Mouse (Mus musculus): ENCODE measurements around the gene Coro1b.

Coro1b gene

DNA sequence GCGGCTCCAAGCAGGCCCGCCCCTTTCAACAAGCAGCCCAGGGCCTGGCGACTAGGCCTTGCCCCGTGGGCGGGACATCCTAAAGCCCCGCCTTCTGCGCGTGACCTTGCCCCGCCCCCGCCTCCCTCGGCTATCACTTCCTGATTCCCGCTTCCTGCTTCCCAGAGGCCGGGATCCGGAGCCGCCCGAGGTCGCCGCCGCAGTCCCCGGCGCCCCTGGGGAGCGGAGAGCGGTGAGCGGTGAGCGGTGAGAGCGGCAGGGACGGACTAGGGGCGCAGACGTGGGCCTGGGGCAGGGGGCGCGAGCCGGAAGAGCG is at the start of gene Coro1b:
TSS of gene Coro1b (plus strand) at position 129 of the 316 bp plus-strand sequence.
- DNase-seq (ENCODE audit: low spot score in 2 of 2) = peak; percentile 94 to 98

DNA sequence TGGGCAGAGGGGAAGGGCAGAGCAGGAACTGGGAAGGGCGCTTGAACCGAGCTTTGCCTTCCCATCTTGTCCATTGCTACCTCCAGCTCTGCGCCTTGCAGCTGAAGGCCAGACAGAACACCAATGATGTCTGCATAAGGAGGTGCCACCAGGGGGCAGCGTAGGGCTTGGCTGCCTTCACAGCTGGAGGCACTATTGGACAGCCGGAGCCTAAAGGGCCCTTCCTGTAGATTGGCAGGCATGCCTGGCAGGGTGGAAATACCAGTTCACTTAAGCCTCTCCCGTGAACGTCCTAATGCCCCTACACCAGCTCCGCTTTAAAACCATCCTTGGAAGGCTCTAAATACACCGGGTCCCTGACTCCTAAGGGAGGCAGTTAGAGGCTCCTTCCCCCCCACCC is 49.4 kb upstream of the Coro1b start:
- peak; percentile 96 to 99 for DNase-seq (ENCODE audit: low spot score in 2 of 2)

DNA sequence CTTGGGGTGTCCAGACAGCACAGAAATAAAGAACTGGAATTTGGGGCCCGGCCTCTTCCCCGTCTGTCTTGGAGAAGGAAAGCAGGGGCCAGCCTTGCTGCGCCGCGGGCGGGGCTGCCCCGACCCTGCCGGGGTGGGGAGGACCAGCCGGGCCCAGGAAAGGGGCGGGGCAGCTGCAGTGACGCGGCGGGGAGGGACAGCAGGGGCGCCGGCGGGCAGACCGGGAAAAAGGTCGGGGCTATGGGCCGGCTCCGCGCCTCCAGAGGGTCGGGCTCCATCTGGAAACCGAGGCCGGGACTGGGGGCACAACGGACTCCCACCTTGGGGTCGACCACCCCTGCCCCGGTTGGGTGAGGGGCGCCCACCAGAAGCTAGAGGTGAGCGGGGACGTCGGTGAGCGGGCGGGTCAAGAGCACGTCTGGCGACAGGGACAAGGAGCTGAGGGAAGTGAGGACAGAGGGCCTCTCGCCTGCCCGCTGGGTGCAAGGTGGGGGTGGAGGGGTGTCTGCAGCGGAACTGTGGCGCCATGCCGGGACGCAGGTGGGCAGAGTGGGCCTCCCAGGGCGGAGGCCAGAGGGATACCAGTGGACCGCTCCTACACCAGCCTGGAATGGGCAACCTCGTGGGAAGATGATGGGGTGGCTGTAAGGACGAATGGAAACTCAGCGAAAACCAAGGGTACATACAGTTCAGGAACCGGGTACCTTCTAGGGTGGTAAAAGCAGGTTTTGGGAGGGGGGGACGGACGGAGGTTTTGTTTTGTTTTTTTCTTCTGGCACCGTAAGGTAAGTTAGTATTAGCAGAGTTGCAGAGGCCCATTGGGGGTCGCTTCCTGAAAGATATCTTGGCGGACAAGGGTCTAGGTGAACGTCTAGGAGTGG is 48.3 kb upstream of the Coro1b start, which contains the start of gene Pitpnm1:
TSS of gene Pitpnm1 (plus strand) at position 162 of the 881 bp plus-strand sequence.
- peak; percentile 85 to 93 for DNase-seq (ENCODE audit: low spot score in 2 of 2)

DNA sequence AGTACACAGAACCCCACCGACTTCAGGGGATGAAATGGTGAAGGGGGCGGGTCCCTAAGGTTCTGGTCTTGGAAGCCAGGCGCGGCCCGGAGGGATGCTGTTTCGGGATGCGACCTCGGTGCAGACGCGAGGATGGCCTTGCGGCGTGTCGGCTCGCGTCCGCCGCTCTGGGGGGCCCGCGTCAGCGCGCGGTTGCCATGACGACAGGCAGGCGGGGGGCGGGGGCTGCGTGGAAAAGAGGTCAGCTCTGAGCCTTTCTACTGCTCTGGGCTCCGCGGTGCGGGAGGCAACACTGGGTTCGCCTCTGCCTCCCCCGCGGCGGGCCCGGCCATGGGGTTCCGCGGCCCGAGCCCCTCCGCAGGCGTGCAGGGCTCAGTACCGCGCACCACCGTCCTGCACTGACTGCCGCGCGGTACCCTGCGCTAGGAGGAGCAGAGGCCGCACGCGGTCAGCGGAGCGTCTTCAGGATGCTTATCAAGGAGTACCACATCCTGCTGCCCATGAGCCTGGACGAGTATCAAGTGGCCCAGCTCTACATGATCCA is 47.6 kb upstream of the Coro1b start:
- DNase-seq (ENCODE audit: low spot score in 2 of 2) = peak in 1 of 2 experiments; percentile 73

DNA sequence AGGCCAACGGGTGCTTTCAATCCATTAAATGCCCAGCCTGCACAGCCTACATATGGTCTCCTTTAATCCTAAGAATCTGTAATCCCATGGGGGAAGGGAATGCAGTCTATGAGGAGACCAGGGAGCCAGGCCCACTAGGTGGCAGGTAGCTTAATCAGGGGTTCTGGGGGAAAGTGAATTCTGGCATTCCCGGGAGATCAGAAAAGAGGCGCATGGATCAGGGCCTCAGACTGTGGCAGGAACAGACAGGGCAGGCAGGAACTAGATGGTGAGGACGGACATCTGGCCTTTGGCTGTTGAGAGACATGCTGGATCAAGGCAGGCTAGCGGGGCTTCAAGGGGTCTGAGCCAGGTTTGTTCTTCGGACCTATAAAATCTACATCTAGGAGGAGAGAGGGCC is 47.0 kb upstream of the Coro1b start:
- no peak for DNase-seq (ENCODE audit: low spot score in 2 of 2)

GRCm38 (mm10) chr19:4102049-4102448 is 46.4 kb upstream of the Coro1b start:
- DNase-seq (ENCODE audit: low spot score in 2 of 2) = no peak

GRCm38 (mm10) chr19:4102626-4103025 is 45.8 kb upstream of the Coro1b start:
- no peak for DNase-seq (ENCODE audit: low spot score in 2 of 2)

GRCm38 (mm10) chr19:4103294-4103693 is 45.1 kb upstream of the Coro1b start:
- DNase-seq (ENCODE audit: low spot score in 2 of 2) = no peak

DNA sequence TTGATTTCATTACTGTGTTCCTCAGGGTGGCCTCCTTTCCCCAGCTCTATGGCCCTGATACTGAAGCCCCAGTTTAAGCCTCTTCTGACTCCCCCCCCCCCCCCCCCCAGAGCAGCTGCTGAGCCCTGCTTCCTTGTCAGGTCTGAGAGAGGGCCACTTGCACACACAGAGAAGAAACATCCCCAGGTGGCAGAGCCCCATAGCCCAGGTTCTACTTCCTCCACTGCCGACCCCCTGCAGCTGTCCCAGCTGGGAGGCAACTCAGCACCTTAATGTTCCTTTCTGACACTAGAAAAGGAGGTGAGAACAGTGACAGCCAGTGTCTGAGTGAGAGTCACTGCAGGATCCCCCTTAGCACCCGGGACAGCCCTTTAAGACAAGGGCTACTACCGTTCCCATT is 44.6 kb upstream of the Coro1b start:
- DNase-seq (ENCODE audit: low spot score in 2 of 2) = no peak

GRCm38 (mm10) chr19:4104675-4105194 is 43.7 kb upstream of the Coro1b start:
- DNase-seq (ENCODE audit: low spot score in 2 of 2) = no peak

DNA sequence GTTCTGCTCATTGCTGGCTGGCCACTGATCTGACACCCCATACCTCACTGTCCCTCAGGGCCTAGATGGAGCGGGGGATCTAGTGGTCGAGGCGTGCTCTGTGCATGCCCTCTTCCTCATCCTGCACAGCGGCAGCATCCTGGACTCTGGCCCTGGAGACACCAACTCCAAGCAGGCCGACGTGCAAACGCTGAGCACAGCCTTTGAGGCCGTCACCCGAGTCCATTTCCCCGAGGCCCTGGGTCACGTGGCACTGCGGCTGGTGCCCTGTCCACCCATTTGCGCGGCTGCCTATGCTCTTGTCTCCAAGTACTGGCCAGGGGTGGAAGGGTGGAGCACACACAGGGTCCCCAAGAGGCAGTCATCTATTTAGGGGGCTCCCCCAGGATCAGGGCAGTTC is 41.8 kb upstream of the Coro1b start:
- DNase-seq (ENCODE audit: low spot score in 2 of 2) = peak in 1 of 2 experiments; percentile 60

DNA sequence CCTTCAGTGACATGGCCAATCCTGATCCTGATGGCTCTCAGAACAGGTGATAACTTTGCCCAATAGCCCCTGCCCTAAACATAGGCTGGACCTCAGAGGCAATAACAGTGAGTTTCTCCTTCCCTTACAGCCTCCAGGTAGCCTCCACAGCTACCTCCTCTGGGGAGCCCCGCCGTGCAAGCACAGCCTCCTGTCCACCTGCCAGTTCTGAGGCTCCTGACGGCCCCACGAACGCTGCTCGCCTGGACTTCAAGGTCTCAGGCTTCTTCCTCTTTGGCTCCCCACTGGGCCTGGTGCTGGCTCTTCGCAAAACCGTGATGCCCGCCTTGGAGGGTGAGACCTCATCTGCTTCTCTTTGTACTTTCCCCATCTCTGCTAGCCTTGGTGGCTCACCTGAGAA is 39.9 kb upstream of the Coro1b start:
- peak in 1 of 2 experiments; percentile 61 for DNase-seq (ENCODE audit: low spot score in 2 of 2)

DNA sequence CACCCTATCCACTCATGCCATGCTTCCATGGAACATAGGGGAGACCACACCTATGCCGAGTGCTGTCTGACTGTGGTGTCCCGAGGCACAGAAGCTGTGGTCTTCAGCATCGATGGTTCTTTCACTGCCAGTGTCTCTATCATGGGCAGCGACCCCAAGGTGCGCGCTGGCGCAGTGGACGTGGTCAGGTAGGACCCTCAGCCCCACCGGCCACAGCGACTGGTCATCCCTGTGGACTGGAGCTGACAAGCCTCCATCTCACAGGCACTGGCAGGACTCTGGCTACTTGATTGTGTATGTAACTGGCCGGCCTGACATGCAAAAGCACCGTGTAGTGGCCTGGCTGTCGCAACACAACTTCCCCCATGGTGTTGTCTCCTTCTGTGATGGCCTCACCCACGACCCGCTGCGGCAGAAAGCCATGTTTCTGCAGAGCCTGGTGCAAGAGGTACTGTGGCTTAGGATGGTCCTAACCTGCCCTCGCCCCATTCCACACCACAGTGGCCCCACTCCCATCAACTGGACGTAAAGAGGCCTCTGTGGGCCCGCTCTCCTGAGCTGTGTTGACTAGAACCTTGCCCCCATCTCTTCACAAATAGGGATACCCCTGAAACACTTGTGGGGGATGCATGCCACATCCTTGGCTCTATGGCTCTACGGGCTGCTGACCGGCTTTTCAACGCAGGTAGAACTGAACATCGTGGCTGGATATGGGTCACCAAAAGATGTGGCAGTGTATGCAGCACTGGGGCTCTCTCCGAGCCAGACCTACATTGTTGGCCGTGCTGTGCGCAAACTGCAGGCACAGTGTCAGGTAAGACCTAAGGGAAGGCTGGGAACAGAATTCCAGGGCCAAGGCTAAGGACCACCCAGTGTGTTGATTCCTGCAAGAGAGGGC is 36.1 kb upstream of the Coro1b start:
- DNase-seq (ENCODE audit: low spot score in 2 of 2) = peak in 1 of 2 experiments; percentile 73

GRCm38 (mm10) chr19:4113186-4113805 is 35.1 kb upstream of the Coro1b start:
- peak; percentile 89 to 92 for DNase-seq (ENCODE audit: low spot score in 2 of 2)

DNA sequence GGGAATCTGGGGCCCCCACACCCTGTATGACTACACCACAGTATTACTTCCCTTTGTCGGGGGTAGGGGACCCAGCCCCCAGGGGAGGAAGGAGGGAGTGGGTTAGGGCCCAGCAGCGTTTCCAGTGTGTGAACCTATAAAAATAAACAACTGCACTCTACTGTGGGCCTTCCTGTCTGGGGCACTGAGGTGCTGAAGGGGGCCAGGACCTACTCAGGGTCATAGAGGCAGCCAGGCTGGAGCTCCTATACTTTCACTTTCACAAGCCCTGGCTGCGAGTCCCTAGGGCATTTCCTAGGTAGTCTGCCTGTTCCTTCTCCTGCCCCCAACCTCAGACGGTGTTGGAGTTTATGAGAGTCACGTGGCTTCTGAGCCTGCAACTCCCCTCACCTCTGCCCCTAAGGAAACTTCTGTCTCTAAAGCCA is 34.6 kb upstream of the Coro1b start:
- DNase-seq (ENCODE audit: low spot score in 2 of 2) = peak; percentile 66 to 80

GRCm38 (mm10) chr19:4114551-4114950 is 33.9 kb upstream of the Coro1b start:
- no peak for DNase-seq (ENCODE audit: low spot score in 2 of 2)

DNA sequence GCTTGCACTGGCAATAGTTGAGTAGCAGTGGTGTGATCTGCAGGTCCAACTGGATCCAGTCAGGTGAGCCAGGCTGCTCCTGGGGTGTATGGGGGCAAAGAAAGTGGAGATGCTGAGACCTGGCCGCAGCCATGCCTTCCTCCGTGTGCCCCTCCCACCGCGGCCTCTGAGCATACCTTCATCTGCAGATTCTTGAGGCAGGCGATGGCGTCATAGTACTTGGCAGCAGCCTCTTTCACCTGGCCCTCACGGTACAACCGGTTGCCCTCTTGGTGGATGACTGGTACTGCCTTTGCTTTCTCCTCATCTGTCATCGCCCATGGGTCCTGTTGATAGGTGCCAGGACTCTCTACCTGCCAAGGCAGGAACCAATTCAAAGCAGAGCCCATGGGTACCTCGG is 33.3 kb upstream of the Coro1b start:
- DNase-seq (ENCODE audit: low spot score in 2 of 2) = no peak

DNA sequence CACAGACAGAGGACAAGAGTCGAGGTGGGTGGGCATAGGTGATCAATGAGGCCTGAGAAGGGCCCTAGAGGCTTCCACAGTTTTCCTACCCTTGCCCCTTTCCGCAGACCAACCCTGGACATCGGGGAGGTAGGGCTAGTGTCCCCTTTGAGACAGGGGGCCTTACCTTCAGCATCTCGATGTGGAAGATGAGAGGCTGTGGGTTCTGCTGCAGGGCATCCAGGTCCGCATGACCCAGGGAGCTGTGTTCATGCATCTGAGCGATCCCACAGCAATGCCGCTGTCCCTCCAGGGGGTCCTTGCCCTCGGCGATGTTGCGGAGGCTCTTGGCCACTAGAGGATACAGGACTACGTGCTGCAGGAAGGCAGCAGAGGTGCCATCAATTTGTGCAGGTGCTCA is 32.6 kb upstream of the Coro1b start:
- DNase-seq (ENCODE audit: low spot score in 2 of 2) = no peak

DNA sequence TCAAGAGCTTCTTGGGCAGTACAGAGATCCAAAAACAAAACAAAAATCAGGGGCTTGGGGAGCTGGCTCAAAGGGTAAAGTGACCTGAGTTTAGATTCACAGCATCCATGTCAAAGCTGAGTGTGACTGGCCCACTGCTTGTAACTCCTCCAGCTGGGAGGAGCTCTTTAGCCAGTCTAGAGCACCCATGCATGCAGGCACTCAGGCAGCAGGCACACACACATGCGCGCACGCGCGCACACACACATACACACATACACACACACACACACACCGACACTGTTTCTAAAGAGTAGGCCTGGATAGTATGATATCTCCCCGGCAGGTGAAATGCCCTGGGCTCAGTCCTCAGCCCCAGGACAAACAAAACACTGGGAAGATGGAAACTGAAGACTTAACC is 31.4 kb upstream of the Coro1b start:
- no peak for DNase-seq (ENCODE audit: low spot score in 2 of 2)

DNA sequence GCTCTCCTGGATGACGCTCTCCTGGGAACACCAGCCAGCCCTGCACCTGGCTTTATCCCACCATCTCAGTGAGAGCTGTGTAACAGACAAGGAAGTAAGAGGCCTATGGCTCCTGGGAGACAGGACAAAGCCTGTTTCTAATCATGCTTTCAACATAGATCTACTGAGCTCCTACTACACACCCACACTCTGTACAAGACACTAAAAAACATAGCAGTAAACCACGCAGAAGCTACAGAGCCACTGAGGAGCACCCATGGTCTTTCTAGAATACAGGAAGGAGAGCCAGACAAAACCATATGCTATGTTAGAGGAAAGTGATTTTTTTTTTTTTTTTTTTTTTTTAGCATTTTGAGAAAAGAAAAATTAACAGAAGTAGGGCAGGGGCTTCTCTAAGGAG is 30.1 kb upstream of the Coro1b start:
- DNase-seq (ENCODE audit: low spot score in 2 of 2) = no peak

DNA sequence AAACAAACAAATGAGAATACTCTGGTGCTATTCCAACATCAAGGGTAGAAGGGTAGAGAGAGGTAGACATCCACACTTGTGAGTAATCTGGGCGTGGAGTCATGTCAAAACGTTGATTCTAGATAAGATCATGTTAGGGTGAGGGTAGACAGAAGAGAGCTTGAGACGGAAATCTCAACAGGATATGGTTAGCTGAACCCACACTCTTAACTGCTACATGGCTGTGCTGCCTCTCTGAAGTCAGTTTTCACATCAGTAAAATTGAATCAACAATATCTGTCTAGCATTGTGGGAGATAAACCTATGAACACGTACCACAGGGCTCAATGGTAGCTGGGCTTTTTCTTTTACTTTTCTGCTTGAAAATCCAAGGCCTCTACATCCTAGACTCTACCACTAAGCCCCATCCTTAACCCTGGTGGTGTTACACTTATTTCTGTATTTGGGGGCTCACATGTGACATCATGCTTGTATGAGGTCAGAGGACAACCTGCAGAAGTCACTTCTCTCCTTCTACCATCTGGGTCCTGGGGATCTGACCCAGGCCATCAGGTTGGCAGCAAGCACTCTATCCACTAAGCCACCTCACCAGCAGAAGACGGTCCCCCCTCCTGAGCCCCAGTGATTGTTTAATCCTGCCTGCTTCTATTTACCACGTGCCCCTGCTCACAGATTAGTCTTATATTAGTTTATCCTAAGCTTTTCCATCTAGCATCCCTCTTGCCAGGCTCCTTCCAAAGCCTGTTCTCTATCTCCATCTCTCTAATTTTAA is 28.5 kb upstream of the Coro1b start:
- no peak for DNase-seq (ENCODE audit: low spot score in 2 of 2)
